ENCODE assay signal across 23 mouse cellular contexts in genomic region chr10:121596580-121596979, GRCm38 (mm10). TPM values are rescaled to one million over a fixed set of nuclear protein-coding genes. Genes with fewer than 3 reads are reported as not detected.
DNase-seq lines count a peak whose midpoint lies in the region; ATAC-seq and TF ChIP-seq lines count a peak whose summit lies in the region.
"Had no signal": no experiment of that assay in that cellular context is flagged by ENCODE, and none has a peak within 500 bp of the region (broad histone marks: within the 10 kb centered on the region; RNA-seq: fewer than 3 reads in every experiment).

No protein-coding gene starts in this region.

- H3K4me1 ChIP-seq in bone marrow, adult 2 months (ENCODE audit: control insufficient read depth, insufficient read depth, low read length): no peaks in the 10 kb centered on the region; the same call in 1 of the 2 replicates
- no peaks in the 10 kb centered on the region for H3K4me1 ChIP-seq in liver, embryonic 12.5 days
- H3K4me1 ChIP-seq: limb, embryonic 13.5 days had no signal

- no peak for TF ChIP-seq CTCF in bone marrow, adult 2 months (IDR thresholded peaks at IDR 0.05; ENCODE audit: control insufficient read depth, insufficient read depth, low read length)

- H3K9me3 ChIP-seq in liver, embryonic 12.5 days (replicated peaks): no peaks in the 10 kb centered on the region
- H3K9me3 ChIP-seq: limb, embryonic 13.5 days had no signal

- no peaks in the 10 kb centered on the region for H3K27me3 ChIP-seq in liver, embryonic 12.5 days (replicated peaks)
- H3K27me3 ChIP-seq: limb, embryonic 13.5 days had no signal

- peak; percentile 27; the same call in 1 of the 2 replicates for ATAC-seq in liver, embryonic 12.5 days
- ATAC-seq in megakaryocyte progenitor cell, adult 5-6 weeks (replicated peaks; ENCODE audit: poor library complexity): peak; percentile 95
- ATAC-seq: forebrain, embryonic 14.5 days had no signal

- DNase-seq in 416B (ENCODE audit: low read depth): peak; percentile 23
- DNase-seq in c-Kit-positive CD71-positive TER-119-positive erythroid progenitor cells, embryonic 14.5 days (ENCODE audit: low spot score): no peak
- DNase-seq in thymus, postnatal 4 days: no peak
- no peak for DNase-seq in lung, postnatal 10 days
- DNase-seq: adrenal gland, adult 8-10 months; cerebellum, adult 8-10 months; gastrocnemius, postnatal 14 days; kidney, adult 9 months; kidney, postnatal 36 days; lung, embryonic 14.5 days; midbrain, embryonic 14.5 days; spleen, adult 18-20 months; thymus, adult 18-20 months had no signal

- peaks cover 97% of the 10 kb centered on the region for H3K36me3 ChIP-seq in liver, embryonic 12.5 days

- no peak overlapping the region for H3K4me2 ChIP-seq in liver, embryonic 12.5 days
- H3K4me2 ChIP-seq: heart, embryonic 11.5 days; hindbrain, embryonic 14.5 days; limb, embryonic 13.5 days; lung, embryonic 14.5 days had no signal

- H3K9ac ChIP-seq in liver, embryonic 12.5 days: no peak overlapping the region
- H3K9ac ChIP-seq: hindbrain, embryonic 14.5 days; limb, embryonic 13.5 days; lung, embryonic 14.5 days had no signal

- no peak overlapping the region for H3K4me3 ChIP-seq in bone marrow, adult 2 months (replicated peaks; ENCODE audit: control insufficient read depth, low read depth, low read length)
- no peak overlapping the region for H3K4me3 ChIP-seq in liver, embryonic 12.5 days
- H3K4me3 ChIP-seq: erythroblast, embryonic 14.5 days; limb, embryonic 13.5 days; myocyte had no signal

- 10% methylated on average over 9 of the region's 9 CpGs for whole genome bisulfite sequencing in bone marrow, adult 2 months
- WGBS in liver, embryonic 12.5 days (ENCODE audit: insufficient replicate concordance): 41% methylated on average over 9 of the region's 9 CpGs

- peak; percentile 23; the same call in 1 of the 2 replicates for TF ChIP-seq POLR2A in bone marrow, adult 2 months (IDR thresholded peaks at IDR 0.05; ENCODE audit: borderline replicate concordance, control insufficient read depth, low read depth, low read length)

- peak overlapping the region; percentile 72 for H3K27ac ChIP-seq in bone marrow, adult 2 months (ENCODE audit: control insufficient read depth, insufficient read depth, low read depth, low read length, poor library complexity)
- no peak overlapping the region for H3K27ac ChIP-seq in liver, embryonic 12.5 days
- H3K27ac ChIP-seq: hindbrain, embryonic 14.5 days; limb, embryonic 13.5 days had no signal

RNA-seq across cellular contexts. Expression of gene Tbk1, which starts 10.0 kb away (rescaled TPM):
- polyA plus RNA-seq in bone marrow, adult 2 months (2011; ENCODE audit: insufficient read depth, insufficient read length, low replicate concordance, missing spikeins): 11.2 and 31.3 TPM in 2 replicates
- 24.8 and 25.8 TPM in 2 replicates for polyA plus RNA-seq in liver, embryonic 12.5 days (2016; fragmentation: Nextera tagmentation; extraction: Ambion mirVana)
- total RNA-seq in megakaryocyte progenitor cell, adult 5-6 weeks (2015): 36.9 and 39.3 TPM in 2 replicates
- 71.9 and 78.3 TPM in 2 replicates for total RNA-seq in megakaryocyte progenitor cell, adult 5-6 weeks (2017)

RNA-seq across cellular contexts. Expression of gene Xpot, which starts 29.6 kb away (rescaled TPM):
- 18.5 and 24.4 TPM in 2 replicates for polyA plus RNA-seq in bone marrow, adult 2 months (2011; ENCODE audit: insufficient read depth, insufficient read length, low replicate concordance, missing spikeins)
- 67.8 and 68.8 TPM in 2 replicates for polyA plus RNA-seq in liver, embryonic 12.5 days (2016; fragmentation: Nextera tagmentation; extraction: Ambion mirVana)
- total RNA-seq in megakaryocyte progenitor cell, adult 5-6 weeks (2015): 88.9 and 102 TPM in 2 replicates
- 93.7 and 151 TPM in 2 replicates for total RNA-seq in megakaryocyte progenitor cell, adult 5-6 weeks (2017)

RNA-seq across cellular contexts. Expression of gene D930020B18Rik, which starts 44.8 kb away (rescaled TPM):
- not detected in 2 replicates for polyA plus RNA-seq in bone marrow, adult 2 months (2011; ENCODE audit: insufficient read depth, insufficient read length, low replicate concordance, missing spikeins)
- polyA plus RNA-seq in liver, embryonic 12.5 days (2016; fragmentation: Nextera tagmentation; extraction: Ambion mirVana): 0.11 and 0.18 TPM in 2 replicates
- total RNA-seq in megakaryocyte progenitor cell, adult 5-6 weeks (2015): not detected in 2 replicates
- not detected in 2 replicates for total RNA-seq in megakaryocyte progenitor cell, adult 5-6 weeks (2017)
- total RNA-seq: adrenal gland, adult 8-10 months; gastrocnemius, postnatal 14 days; heart, postnatal 10 days had no signal
- polyA plus RNA-seq: erythroblast, embryonic 14.5 days; heart, embryonic 11.5 days; myocyte had no signal
